Mouse (Mus musculus): ENCODE measurements at regions not wholly inside any gene's neighbourhood (a gene's known extent, or its start where the extent isn't known, plus 50 kb on each side); places are given as distances from the start of the nearest gene placed in this dataset.

- TF ChIP-seq CTCF (IDR thresholded peaks at IDR 0.05 in 2 of 3, conservative IDR thresholded peaks at IDR 0.05 in 1 of 3; ENCODE audit: control insufficient read depth in 1 of 3, insufficient read depth in 1 of 3, low read depth in 2 of 3, low read length in 3 of 3, poor library complexity in 1 of 3, severe bottlenecking in 1 of 3) (no peak), TAL1 (IDR thresholded peaks at IDR 0.05; ENCODE audit: low read length) (no peak), HCFC1 (IDR thresholded peaks at IDR 0.05; ENCODE audit: low read depth, low read length) (no peak), CHD2 (IDR thresholded peaks at IDR 0.05; ENCODE audit: low read length) (no peak), EP300 (IDR thresholded peaks at IDR 0.05; ENCODE audit: low read depth in 1 of 2, low read length in 2 of 2) (no peak), POLR2A (IDR thresholded peaks at IDR 0.05; ENCODE audit: control insufficient read depth in 1 of 2, insufficient read depth in 1 of 2, low read depth in 1 of 2, low read length in 2 of 2, poor library complexity in 1 of 2) (no peak), GATA1 (IDR thresholded peaks at IDR 0.05; ENCODE audit: low read depth, low read length) (no peak), E2F4 (IDR thresholded peaks at IDR 0.05; ENCODE audit: borderline replicate concordance, low read depth, low read length) (no peak), UBTF (IDR thresholded peaks at IDR 0.05; ENCODE audit: borderline replicate concordance, insufficient read depth, low read depth, low read length) (no peak), SMC3 (IDR thresholded peaks at IDR 0.05; ENCODE audit: low read depth, low read length) (no peak), ETS1 (IDR thresholded peaks at IDR 0.05; ENCODE audit: low read depth, low read length) (no peak), ZNF384 (IDR thresholded peaks at IDR 0.05; ENCODE audit: low read depth, low read length) (no peak), POLR2AphosphoS2 (IDR thresholded peaks at IDR 0.05; ENCODE audit: low read length) (no peak)
These were observed 100.9 kb upstream of the Tmem45b start for GRCm38 (mm10) chr9:31564996-31565773.

Measured in MEL (cell line).